Mouse (Mus musculus) MEL (cell line): ENCODE data around the gene Ifitm6.

Source experiments
- BHLHE40 ChIP-seq: IDR thresholded peaks from 2 replicates; pipeline ENCODE4 v1.6.1; 2012; ENCODE audit warnings: low read depth, mild to moderate bottlenecking, inconsistent platforms, low read length, improper control_type of control experiment, borderline replicate concordance
- CTCF ChIP-seq, 3 experiments: IDR thresholded peaks in 2 of 3; conservative IDR thresholded peaks in 1 of 3; 2 replicates each; pipeline ENCODE4 v1.5.1; 2011 to 2012; ENCODE audit warnings: low read length in 3 of 3, low read depth in 2 of 3, mild to moderate bottlenecking in 2 of 3, improper control_type of control experiment in 1 of 3, inconsistent platforms in 1 of 3, mixed read lengths in 1 of 3, moderate library complexity in 1 of 3; ENCODE audit not compliant: control insufficient read depth in 1 of 3, insufficient read depth in 1 of 3, poor library complexity in 1 of 3, severe bottlenecking in 1 of 3
- EP300 ChIP-seq, 2 experiments: IDR thresholded peaks; 2 replicates each; pipeline ENCODE4 v1.6.1; 2011; ENCODE audit warnings: improper control_type of control experiment in 2 of 2, low read length in 2 of 2, low read depth in 1 of 2, mild to moderate bottlenecking in 1 of 2
- ETS1 ChIP-seq: IDR thresholded peaks from 2 replicates; pipeline ENCODE4 v1.6.1; 2012; ENCODE audit warnings: low read depth, mild to moderate bottlenecking, inconsistent platforms, low read length, improper control_type of control experiment, moderate library complexity
- GATA1 ChIP-seq: IDR thresholded peaks from 2 replicates; pipeline ENCODE4 v1.6.1; 2011; ENCODE audit warnings: low read depth, low read length, improper control_type of control experiment
- MEF2A ChIP-seq: IDR thresholded peaks from 2 replicates; pipeline ENCODE4 v1.6.1; 2014; ENCODE audit warnings: low read depth, mild to moderate bottlenecking, inconsistent platforms, low read length, improper control_type of control experiment; ENCODE audit not compliant: poor library complexity, insufficient replicate concordance, severe bottlenecking; ENCODE audit errors: extremely low read depth
- POLR2A ChIP-seq, 2 experiments: IDR thresholded peaks; 2 replicates each; pipeline ENCODE4 v1.6.1; 2011 to 2012; ENCODE audit warnings: low read length in 2 of 2, mild to moderate bottlenecking in 2 of 2, control low read depth in 1 of 2, improper control_type of control experiment in 1 of 2, low read depth in 1 of 2, moderate library complexity in 1 of 2; ENCODE audit not compliant: control insufficient read depth in 1 of 2, insufficient read depth in 1 of 2, poor library complexity in 1 of 2
- POLR2AphosphoS2 ChIP-seq: IDR thresholded peaks from 2 replicates; pipeline ENCODE4 v1.6.1; 2011; ENCODE audit warnings: low read length, improper control_type of control experiment
- POLR2AphosphoS5 ChIP-seq: IDR thresholded peaks from 2 replicates; pipeline ENCODE4 v1.6.1; 2012; ENCODE audit warnings: low read depth, borderline replicate concordance, mild to moderate bottlenecking, inconsistent platforms, low read length, moderate library complexity, mixed read lengths
- SIN3A ChIP-seq: IDR thresholded peaks from 2 replicates; pipeline ENCODE4 v1.6.1; 2012; ENCODE audit warnings: low read length, improper control_type of control experiment, inconsistent platforms
- TCF12 ChIP-seq: IDR thresholded peaks from 2 replicates; pipeline ENCODE4 v1.6.1; 2014; ENCODE audit warnings: low read depth, mild to moderate bottlenecking, inconsistent platforms, low read length, improper control_type of control experiment, moderate library complexity
- ZNF384 ChIP-seq: IDR thresholded peaks from 2 replicates; pipeline ENCODE4 v1.6.1; 2012; ENCODE audit warnings: low read depth, mild to moderate bottlenecking, inconsistent platforms, low read length, improper control_type of control experiment

- TF ChIP-seq BHLHE40 (no peak), ETS1 (no peak), POLR2A (IDR thresholded peaks at IDR 0.05; ENCODE audit: control insufficient read depth in 1 of 2, insufficient read depth in 1 of 2, low read depth in 1 of 2, low read length in 2 of 2, poor library complexity in 1 of 2) (no peak), CTCF (IDR thresholded peaks at IDR 0.05 in 2 of 3, conservative IDR thresholded peaks at IDR 0.05 in 1 of 3; ENCODE audit: control insufficient read depth in 1 of 3, insufficient read depth in 1 of 3, low read depth in 2 of 3, low read length in 3 of 3, poor library complexity in 1 of 3, severe bottlenecking in 1 of 3) (no peak; a peak in 1 of 6 replicates), SIN3A (no peak), POLR2AphosphoS5 (no peak), EP300 (IDR thresholded peaks at IDR 0.05; ENCODE audit: low read depth in 1 of 2, low read length in 2 of 2) (no peak), POLR2AphosphoS2 (no peak), TCF12 (no peak), GATA1 (no peak), ZNF384 (no peak), MEF2A (no peak)
Observed at GRCm38 (mm10) chr7:141047581-141048225, 30.0 kb upstream of the Ifitm6 start.
